Comparison of ENCODE assay signal across 24 mouse cellular contexts in the genomic region with DNA sequence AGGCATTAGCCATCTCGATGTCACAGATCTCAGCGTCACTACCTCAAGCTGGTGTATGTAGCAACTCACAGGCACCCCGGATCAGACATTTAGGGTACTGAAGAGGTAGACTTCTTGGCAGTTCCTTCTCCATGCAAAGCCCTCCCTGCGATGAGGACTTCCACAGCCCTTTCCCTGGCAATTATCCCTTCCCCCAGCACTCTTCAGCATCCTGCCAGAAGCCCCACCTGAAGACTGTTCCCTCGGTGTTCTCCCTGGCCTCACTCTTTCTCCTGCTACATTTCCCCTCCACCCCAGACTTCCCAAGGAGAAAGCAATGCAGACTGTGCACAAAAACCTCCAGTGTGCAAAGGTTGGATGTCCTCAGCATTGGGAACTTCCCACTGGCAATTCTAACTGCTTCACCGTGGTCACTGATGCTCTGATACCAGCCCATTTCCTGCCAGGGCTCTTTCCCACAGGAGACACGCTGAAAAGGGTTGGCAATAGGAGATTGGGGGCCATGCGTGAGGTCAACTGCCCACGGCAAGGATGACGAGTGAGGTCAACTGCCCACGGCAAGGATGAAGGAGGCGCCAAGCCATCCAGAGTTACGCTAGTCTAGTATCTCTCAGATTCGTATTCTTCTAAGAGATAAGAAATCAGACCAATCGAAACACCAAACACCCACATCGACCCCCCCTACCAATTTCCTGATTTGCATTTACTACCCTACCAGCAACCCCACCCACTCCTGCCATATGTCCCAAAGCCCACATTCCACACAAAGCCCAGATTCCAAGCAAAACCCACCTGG. TPM values are rescaled to one million over a fixed set of nuclear protein-coding genes. Genes with fewer than 3 reads are reported as not detected.
DNase-seq lines count a peak whose midpoint lies in the region; ATAC-seq and TF ChIP-seq lines count a peak whose summit lies in the region.
"Had no signal": no experiment of that assay in that cellular context is flagged by ENCODE, and none has a peak within 500 bp of the region (broad histone marks: within the 10 kb centered on the region; RNA-seq: fewer than 3 reads in every experiment).

No protein-coding gene starts in this region.

- ATAC-seq in neural tube, embryonic 11.5 days (ENCODE audit: insufficient read depth, low FRiP score, low TSS enrichment): no peak
- no peak for ATAC-seq in hindbrain, postnatal 0 days
- ATAC-seq: forebrain, embryonic 14.5 days; intestine, embryonic 16.5 days had no signal

- no peak overlapping the region for H3K27ac ChIP-seq in neural tube, embryonic 11.5 days (ENCODE audit: low read depth, low read length)
- no peak overlapping the region for H3K27ac ChIP-seq in hindbrain, postnatal 0 days
- H3K27ac ChIP-seq: embryonic facial prominence, embryonic 13.5 days; heart, adult 2 months; hindbrain, embryonic 15.5 days; limb, embryonic 15.5 days; liver, embryonic 15.5 days; macrophage; midbrain, embryonic 12.5 days; stomach, embryonic 15.5 days had no signal

- H3K4me2 ChIP-seq in neural tube, embryonic 11.5 days (ENCODE audit: low read depth): no peak overlapping the region
- no peak overlapping the region; the same call in 1 of the 2 replicates for H3K4me2 ChIP-seq in hindbrain, postnatal 0 days (ENCODE audit: low read depth, low read length)

- no peak for TF ChIP-seq CTCF in hindbrain, postnatal 0 days (IDR thresholded peaks at IDR 0.05; ENCODE audit: low read depth)

- no peak overlapping the region for H3K4me3 ChIP-seq in neural tube, embryonic 11.5 days (ENCODE audit: low read depth, low read length)
- no peak overlapping the region for H3K4me3 ChIP-seq in hindbrain, postnatal 0 days (ENCODE audit: low read length)
- H3K4me3 ChIP-seq: heart, adult 2 months; liver, embryonic 15.5 days had no signal

- no peaks in the 10 kb centered on the region for H3K36me3 ChIP-seq in neural tube, embryonic 11.5 days (ENCODE audit: control insufficient read depth, insufficient read depth, low read length)
- H3K36me3 ChIP-seq in hindbrain, postnatal 0 days (ENCODE audit: insufficient read depth, low read length): 0 out of 2 replicates have a peak, but pooled peaks cover 1% of the 10 kb centered on the region
- H3K36me3 ChIP-seq: embryonic facial prominence, embryonic 13.5 days; hindbrain, embryonic 15.5 days; limb, embryonic 15.5 days; liver, embryonic 15.5 days; midbrain, embryonic 12.5 days; stomach, embryonic 15.5 days had no signal

- WGBS in neural tube, embryonic 11.5 days: 91% methylated on average over 16 of the region's 16 CpGs
- WGBS in hindbrain, postnatal 0 days: 86% methylated on average over 16 of the region's 16 CpGs

- no peak overlapping the region for H3K9ac ChIP-seq in neural tube, embryonic 11.5 days (ENCODE audit: low read length)
- H3K9ac ChIP-seq in hindbrain, postnatal 0 days (replicated peaks; ENCODE audit: low read length): no peak overlapping the region
- H3K9ac ChIP-seq: embryonic facial prominence, embryonic 13.5 days; limb, embryonic 15.5 days; liver, embryonic 15.5 days; midbrain, embryonic 12.5 days; stomach, embryonic 15.5 days had no signal

- peaks cover 13% of the 10 kb centered on the region; the same call in 1 of the 2 replicates for H3K4me1 ChIP-seq in neural tube, embryonic 11.5 days (ENCODE audit: control insufficient read depth, insufficient read depth, low read length)
- H3K4me1 ChIP-seq in hindbrain, postnatal 0 days (ENCODE audit: insufficient read depth, low read length): peaks cover 8% of the 10 kb centered on the region

- H3K27me3 ChIP-seq in neural tube, embryonic 11.5 days (ENCODE audit: control insufficient read depth, insufficient read depth, low read length): peaks cover 16% of the 10 kb centered on the region
- no peaks in the 10 kb centered on the region for H3K27me3 ChIP-seq in hindbrain, postnatal 0 days (ENCODE audit: insufficient read depth, low read length)
- H3K27me3 ChIP-seq: hindbrain, embryonic 15.5 days had no signal

- peak; percentile 64 for DNase-seq in cerebellum, adult 11-12 months
- DNase-seq in cerebellum, adult 8-10 months: no peak
- peak; percentile 84 for DNase-seq in layer of hippocampus, adult 9-11 months
- DNase-seq in layer of hippocampus, postnatal 10 days (ENCODE audit: low spot score in 2 of 2): no peak
- DNase-seq in neural tube, embryonic 11.5 days (ENCODE audit: low spot score): peak; percentile 5
- no peak for DNase-seq in neural tube, embryonic 10.5 days (ENCODE audit: extremely low spot score, low spot score)
- peak; percentile 61 for DNase-seq in right cerebral cortex, postnatal 25 days
- DNase-seq in hindbrain, postnatal 0 days (ENCODE audit: low spot score): no peak
- DNase-seq: adrenal gland, adult 2 months; gastrocnemius, postnatal 25 days; heart, adult 2 months; heart, postnatal 4 days had no signal

- no peaks in the 10 kb centered on the region for H3K9me3 ChIP-seq in neural tube, embryonic 11.5 days (ENCODE audit: control insufficient read depth, low read length)
- H3K9me3 ChIP-seq in hindbrain, postnatal 0 days (ENCODE audit: low read length): no peaks in the 10 kb centered on the region
- H3K9me3 ChIP-seq: embryonic facial prominence, embryonic 13.5 days; hindbrain, embryonic 15.5 days; limb, embryonic 15.5 days; liver, embryonic 15.5 days; midbrain, embryonic 12.5 days; stomach, embryonic 15.5 days had no signal

RNA-seq across cellular contexts. Expression of gene Kcnj9, which starts 1.7 kb away (rescaled TPM):
- total RNA-seq in layer of hippocampus, postnatal 10 days (2021): 10 to 100 TPM; 38.4 to 46.7 TPM
- 0.30 and 0.84 TPM in 2 replicates for polyA plus RNA-seq in neural tube, embryonic 11.5 days (2014; fragmentation: Nextera tagmentation; extraction: Ambion mirVana)
- 8.0 and 9.8 TPM in 2 replicates for total RNA-seq in hindbrain, postnatal 0 days (2014; rRNA removed)
- polyA plus RNA-seq in hindbrain, postnatal 0 days (2015; fragmentation: Nextera tagmentation; extraction: Ambion mirVana): 3.6 and 4.2 TPM in 2 replicates
- total RNA-seq: gastrocnemius, postnatal 25 days; heart, adult 2 months; heart, postnatal 4 days had no signal
- polyA plus RNA-seq: embryonic facial prominence, embryonic 13.5 days; heart, embryonic 14.5 days; intestine, embryonic 16.5 days; kidney, embryonic 16.5 days; liver, embryonic 15.5 days; lung, embryonic 16.5 days had no signal

RNA-seq across cellular contexts. Expression of gene Kcnj10, which starts 13.6 kb away (rescaled TPM):
- total RNA-seq in layer of hippocampus, postnatal 10 days (2021): 10 to 100 TPM; 70.7 to 73.5 TPM
- 0.85 and 0.93 TPM in 2 replicates for polyA plus RNA-seq in neural tube, embryonic 11.5 days (2014; fragmentation: Nextera tagmentation; extraction: Ambion mirVana)
- total RNA-seq in hindbrain, postnatal 0 days (2014; rRNA removed): 8.6 and 10.0 TPM in 2 replicates
- 5.4 and 5.6 TPM in 2 replicates for polyA plus RNA-seq in hindbrain, postnatal 0 days (2015; fragmentation: Nextera tagmentation; extraction: Ambion mirVana)
- polyA plus RNA-seq: heart, embryonic 14.5 days had no signal

RNA-seq across cellular contexts. Expression of gene Atp1a2, which starts 29.5 kb away (rescaled TPM):
- total RNA-seq in layer of hippocampus, postnatal 10 days (2021): 100 to 1,000 TPM; 472 TPM
- 1.3 and 1.6 TPM in 2 replicates for polyA plus RNA-seq in neural tube, embryonic 11.5 days (2014; fragmentation: Nextera tagmentation; extraction: Ambion mirVana)
- 546 and 572 TPM in 2 replicates for total RNA-seq in hindbrain, postnatal 0 days (2014; rRNA removed)
- polyA plus RNA-seq in hindbrain, postnatal 0 days (2015; fragmentation: Nextera tagmentation; extraction: Ambion mirVana): 119 and 123 TPM in 2 replicates
- polyA plus RNA-seq: macrophage had no signal

RNA-seq across cellular contexts. Expression of gene Pigm, which starts 48.9 kb away (rescaled TPM):
- 10 to 100 TPM; 10.2 to 10.8 TPM for total RNA-seq in layer of hippocampus, postnatal 10 days (2021)
- polyA plus RNA-seq in neural tube, embryonic 11.5 days (2014; fragmentation: Nextera tagmentation; extraction: Ambion mirVana): 14.2 and 15.1 TPM in 2 replicates
- 12.2 and 14.7 TPM in 2 replicates for total RNA-seq in hindbrain, postnatal 0 days (2014; rRNA removed)
- 2.7 and 3.0 TPM in 2 replicates for polyA plus RNA-seq in hindbrain, postnatal 0 days (2015; fragmentation: Nextera tagmentation; extraction: Ambion mirVana)

Comparison
In these comparisons a context has a peak if more than half of its experiments do, and no peak if none do; other contexts are left out.
1. DNase-seq: peak in cerebellum, adult 11-12 months (single experiment), layer of hippocampus, adult 9-11 months (single experiment), neural tube, embryonic 11.5 days (single experiment) and right cerebral cortex, postnatal 25 days (single experiment); none in cerebellum, adult 8-10 months (single experiment), layer of hippocampus, postnatal 10 days (0 of 2), neural tube, embryonic 10.5 days (single experiment) and hindbrain, postnatal 0 days (single experiment).